Mouse (Mus musculus) retina, adult 2 months (tissue): Measurements from ENCODE around the gene Gucy2g.
"Not testable (repeated sequence)": the region's sequence is repeated elsewhere in the genome, so short reads cannot be mapped to it uniquely, and the experiment has no call there.

Experiments
- DNase-seq: peaks from one replicate; pipeline ENCODE4 v3.0.0-alpha.2; 2012; ENCODE audit warnings: low read depth, low spot score

The Gucy2g gene

DNA sequence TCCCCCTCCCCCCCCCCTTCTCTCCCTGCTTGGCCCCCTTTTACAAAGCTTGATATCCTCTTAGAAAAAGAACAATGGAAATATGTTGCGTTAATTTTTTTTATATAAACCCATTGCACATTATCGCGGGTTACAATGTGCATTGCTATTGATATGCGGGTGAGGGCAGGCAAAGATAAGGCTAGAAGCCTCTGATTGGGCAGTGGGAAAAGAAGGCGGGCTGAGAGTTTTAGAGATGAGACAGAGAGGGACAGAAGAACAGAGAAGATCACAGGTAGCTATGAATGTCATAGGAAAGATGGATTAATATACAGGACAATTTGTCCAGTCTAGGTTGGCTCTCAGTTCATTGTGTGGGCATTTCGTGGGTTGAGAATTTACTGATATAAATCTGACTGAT, 33.8 kb downstream of the Gucy2g start:
- DNase-seq = no peak

DNA sequence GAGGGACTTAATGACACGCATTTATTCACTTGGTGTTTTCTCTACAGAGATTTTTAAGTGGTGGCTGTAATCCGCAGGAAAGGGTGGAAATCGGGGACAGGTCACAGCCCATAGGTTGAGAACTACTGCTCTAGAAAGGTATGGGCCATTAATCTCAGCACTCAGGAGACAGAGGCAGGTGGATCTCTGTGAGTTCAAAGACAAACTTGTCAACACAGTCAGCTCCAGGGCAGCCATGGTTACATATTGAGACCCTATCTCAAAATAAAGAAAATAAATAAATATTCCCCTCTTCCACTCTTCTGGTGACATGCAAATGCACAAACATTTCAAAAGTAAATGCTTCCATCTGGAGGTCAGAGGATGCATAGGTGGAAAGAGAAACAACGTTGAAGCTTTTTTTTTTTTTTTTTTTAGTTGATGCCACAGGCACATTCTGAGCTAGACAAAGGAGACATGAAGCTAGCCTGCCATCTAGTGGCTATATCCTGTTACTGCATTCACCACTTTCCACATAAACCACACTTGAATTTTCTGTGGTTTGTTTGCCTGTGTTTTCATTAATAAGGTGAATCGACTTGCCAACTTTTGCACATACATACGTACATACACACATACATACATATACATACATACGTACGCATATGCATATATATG, 34.4 kb downstream of the Gucy2g start:
- DNase-seq = peak; percentile 45

DNA sequence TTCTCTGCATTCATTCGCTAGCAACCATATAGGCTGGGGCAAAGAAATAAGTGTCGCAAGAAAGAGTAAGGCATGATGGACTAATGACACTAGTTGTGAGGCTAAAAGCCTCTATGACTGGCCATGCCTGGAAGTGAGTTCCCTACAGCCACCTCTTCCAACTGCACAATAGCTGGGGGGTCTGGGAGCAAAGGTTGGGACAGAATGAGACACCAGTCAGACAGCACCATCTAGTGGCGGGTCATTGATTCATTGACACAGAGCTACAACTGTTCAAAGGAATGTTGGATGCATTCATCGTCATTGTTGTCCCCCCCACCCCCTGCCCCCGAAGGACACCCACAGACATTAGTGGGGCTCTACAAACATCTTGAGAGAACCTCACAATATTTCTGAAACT, 42.7 kb downstream of the Gucy2g start:
- DNase-seq = peak; percentile 44

DNA sequence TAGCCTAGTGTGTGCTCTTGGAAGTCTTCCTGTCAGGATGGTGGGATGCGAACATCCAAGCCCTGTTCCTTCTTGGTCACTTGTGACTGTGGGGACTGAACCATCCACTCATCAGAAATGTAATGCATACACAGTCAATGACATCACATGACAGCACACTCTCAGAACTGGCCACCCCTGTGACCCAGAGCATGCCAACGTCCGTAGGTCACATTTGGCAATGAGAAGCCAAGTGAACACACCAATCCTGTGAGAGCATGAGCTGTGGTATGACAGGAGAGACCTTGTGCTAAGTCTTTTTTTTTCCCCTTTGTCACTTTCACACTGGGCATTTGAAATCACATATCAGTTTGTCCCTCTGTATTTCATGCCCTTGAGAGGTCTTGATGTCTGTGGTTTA, 45.5 kb downstream of the Gucy2g start:
- no peak for DNase-seq

DNA sequence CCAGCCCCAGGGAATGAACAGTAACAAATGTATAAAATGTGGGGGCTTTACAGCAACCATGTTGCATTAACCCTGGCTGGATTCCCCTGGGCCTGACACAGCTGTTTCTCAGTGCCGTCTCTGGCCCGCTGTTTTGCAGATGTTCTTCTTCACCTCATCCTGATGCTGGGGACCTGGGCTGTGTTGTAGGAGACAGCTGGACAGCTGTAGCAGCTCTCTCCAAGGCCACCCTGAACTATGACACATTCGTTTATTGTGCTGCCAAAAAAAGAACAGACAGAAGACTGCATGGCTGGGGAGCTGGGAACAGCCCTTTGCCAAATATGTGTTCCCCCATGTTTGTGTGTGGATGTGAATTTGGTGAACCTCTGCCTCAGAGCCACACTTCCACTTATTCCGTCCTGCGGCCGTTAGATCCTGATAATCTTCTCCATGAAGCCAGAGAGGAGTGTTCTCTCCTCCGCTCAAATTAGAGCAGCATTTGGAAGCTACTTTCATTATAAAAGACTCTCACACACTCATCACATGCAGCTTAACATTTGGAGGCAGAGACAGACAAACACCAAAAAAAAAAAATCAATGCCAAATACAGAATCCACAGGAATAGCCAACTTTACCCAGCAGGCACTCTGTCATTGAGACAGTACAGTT, 46.4 kb downstream of the Gucy2g start:
- no peak for DNase-seq

DNA sequence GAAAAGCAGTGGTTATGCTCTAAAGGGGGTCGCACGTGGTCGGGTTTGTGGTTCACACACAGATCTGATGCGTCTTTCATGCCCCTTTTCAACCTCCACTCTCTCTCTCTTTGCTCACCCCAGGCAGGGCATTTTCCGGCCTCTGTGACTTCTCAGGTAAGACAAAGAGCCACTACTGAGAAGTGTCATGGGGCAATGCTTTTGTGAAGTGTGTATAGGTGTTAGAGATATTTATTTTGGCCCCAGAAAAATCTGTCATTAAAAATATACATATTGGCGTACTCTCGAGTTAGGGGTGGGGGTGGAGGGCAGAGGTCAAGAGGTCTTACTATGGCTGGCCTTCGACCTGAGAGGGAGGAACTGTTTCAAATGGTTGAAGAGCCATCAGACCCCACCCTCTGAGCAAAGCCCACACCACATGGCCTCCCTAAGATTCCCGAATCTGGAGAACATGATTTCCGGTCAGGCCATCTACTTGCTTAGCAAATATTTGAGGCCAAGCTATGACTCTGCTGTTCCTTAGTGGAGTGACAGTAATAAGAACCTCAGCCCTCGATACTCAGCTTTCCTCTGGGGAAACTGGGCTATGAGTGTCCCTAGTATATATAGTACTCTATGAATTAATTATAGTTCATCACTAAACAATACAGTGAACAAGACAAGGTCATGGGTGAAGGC, 47.2 kb downstream of the Gucy2g start:
- no peak for DNase-seq

DNA sequence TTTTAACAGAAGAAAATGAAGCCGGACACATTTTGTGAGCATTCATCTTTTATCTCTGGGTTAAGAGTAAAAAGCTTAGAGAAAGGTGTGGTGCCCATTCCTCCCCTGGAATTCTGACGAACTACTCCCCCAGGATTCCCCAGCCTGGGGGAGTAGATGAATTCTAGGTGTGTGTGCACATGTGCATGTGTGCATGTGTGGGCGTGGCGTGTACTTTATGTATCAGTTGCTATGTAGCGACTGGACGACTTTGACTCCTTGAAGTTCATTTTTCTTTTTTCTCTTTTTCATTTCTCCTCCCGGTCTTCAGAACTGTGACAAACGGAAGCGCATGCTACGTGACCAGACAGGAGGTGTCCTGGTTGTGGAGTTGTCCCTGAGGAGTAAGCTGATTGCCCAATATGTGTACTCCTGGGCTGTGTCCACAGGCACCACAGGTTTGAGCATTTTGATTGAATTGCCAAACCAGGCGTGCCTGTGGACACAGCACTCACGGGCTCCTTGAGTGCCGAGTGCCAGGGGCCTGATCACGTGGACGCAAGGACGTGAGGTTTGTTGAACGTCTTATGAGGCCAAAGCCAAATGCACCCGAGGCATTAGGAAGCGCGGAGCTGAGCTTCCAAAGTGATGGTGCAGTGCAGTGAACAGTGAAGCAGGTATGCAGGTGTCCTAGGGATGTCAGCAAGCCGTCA, 48.6 kb downstream of the Gucy2g start:
- no peak for DNase-seq

DNA sequence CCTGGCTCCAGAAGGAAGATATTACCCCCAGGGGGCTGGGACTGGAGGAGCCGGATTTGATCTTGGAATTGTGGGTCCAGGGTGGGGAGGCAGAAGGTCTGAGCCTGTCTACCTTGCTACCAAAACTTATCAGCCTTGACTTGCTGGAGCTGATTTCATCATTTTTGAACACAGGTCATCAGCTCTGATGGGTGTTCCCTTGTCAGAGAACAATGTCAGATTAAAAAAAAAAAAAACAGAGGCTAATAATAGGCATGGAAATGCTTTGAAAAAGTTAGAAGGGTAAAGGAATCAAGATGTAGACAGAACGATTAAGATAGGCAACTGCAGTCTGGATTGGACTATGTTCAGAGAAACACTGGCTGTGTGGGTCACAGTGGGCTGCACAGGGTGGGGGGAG, 49.4 kb downstream of the Gucy2g start:
- no peak for DNase-seq

DNA sequence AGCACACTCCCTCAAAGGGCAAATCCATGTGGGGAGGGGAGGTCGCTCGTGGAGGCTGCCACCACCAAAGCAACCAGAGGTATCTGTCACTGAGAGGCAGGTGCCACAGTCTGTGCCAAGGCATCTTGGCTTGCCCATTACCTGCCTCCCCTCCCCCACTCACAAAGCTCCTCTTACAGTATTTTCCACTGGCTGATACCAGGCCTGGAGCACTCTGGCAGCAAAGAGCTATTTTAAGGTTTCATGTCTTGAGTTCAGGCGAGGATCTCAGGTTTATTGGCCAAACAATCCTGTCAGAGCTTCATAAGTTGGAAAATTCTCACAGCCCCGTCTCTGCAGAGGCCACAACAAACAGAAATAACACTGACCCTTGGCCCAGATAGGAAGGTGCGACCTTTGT, 51.0 kb downstream of the Gucy2g start:
- DNase-seq = no peak

DNA sequence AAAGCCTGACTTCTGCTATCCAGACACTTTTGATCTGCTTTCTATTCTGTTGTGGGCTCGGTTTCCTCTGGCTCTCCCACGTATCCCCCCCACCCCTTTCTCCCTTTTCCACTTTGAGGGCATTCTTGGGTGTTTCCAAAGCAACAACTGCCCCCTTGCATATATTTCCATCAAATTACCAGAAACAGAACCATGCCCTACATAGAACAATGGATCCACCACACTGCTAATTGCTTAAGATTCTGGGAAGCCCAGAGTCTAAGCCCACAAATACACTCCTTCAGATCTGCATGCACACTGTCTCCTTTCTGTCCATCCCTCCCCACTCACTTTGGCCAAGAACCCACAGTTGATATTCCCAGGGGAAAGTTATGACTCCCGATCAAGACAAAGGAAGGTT, 55.4 kb downstream of the Gucy2g start:
- DNase-seq = no peak

DNA sequence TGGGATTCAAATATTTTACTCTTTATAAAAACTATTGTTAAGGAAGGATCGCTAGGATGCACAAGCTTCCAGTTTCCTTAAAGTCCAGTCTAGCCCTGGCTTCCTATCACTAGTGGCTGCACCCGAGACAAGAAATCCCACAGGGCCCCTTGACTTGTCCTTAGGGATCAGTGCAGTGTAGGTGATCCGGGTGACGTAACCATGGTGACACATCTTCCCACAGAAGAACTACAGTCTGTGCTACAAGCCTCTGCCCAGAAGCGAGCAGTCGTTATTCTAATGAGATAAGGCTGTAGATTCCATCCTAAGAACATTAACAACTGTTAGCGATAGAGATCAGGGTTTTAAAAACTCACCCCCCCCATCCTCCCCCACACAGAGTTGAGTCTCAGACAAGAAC, 56.0 kb downstream of the Gucy2g start:
- no peak for DNase-seq

DNA sequence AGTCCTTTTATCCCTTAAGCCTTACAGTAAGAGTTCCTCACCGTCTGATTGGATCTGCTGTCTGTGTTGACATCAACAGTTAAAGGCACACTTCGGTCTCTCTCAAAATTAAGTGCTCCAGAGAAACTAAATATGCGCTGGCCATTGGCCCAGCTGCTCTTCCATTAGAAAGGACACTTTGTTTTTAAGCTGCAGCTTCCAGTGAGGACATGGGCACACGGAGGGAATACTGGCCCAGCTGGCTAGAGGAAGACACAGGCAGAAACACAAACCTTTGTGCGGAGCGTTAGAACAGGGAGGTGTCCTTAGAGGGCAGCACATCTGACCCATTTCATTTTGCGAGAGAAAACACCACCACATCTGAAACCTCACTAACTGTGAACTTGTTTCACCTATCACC, 56.6 kb downstream of the Gucy2g start:
- no peak for DNase-seq

DNA sequence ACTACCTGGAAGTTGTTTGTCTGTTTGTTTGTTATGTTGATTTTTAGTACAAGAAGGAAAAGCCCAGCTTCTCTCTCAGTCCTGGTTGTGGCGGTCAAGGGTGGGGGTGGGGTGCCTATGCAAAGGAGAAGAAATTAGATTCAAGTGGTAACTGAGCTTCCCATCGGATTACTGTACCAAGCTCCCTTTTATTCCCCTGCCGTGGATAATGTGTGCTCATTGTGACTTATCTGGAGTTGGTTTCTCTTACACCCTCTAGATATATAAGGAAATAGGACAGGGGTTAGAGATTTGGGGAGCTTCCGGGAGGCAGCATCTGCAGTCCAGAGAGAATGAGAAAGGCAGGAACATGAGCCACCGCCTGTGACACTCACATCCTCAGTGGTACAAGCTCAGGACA, 60.6 kb downstream of the Gucy2g start, which contains the start of gene Tectb:
Gene Tectb, plus strand, starts transcription at position 301 of the 400 bp plus-strand sequence.
- no peak for DNase-seq

DNA sequence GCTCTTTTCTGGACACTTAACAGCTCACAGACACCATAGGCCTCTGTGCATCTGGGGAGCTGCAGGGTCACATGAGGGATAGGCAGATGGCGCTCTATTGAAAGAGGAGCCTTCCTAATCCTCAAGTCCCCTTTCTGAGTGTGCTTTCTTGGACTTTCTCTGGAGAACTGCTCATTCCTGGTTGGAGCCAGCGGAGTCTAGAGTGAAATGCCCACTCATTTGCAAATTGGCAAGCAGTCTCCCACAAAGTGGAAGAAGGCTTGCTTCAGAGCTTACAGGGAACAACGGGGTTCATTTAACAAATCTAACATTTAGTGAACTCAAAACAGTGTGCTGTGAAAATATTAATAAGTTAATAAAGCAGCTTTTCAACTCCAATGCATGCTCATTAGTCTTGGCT, 63.9 kb downstream of the Gucy2g start:
- DNase-seq = no peak

DNA sequence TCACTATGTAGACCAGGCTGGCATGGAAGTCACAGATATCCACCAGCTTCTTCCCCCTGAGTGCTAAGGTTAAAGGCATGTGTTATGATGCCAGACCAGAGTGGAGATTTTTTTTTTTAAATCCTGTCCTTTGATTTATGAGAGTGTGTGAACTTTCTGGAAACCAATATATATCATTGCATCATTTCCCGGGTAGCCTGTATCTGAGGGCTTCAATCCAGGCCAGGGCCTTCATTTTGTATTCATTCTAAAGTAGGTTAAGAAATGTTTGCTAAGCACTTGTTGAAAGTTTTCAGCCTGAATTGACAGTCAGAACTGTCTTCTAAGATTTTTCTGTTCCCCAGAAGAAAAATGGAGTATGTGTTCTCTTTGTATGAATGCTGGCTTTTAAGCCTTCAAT, 69.5 kb downstream of the Gucy2g start:
- no peak for DNase-seq

DNA sequence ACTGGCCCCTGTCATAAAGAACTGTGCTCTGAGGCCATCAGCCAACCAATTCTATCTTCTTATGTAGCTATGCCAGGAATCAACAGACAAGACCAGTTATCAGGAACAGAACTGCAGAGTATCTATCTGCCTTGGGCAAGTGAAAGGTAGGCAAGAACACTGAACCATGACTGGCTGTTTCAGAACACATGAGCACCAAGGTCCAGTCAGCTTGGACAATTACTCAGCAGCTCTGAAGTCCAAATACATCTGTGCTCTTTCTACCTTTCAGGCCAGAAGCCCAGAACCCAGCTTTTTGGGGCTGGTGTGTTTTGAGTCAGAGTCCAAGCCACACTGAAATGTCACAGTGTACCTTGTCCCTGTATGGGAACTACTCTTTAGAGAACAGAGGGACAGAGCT, 70.6 kb downstream of the Gucy2g start:
- DNase-seq = no peak

DNA sequence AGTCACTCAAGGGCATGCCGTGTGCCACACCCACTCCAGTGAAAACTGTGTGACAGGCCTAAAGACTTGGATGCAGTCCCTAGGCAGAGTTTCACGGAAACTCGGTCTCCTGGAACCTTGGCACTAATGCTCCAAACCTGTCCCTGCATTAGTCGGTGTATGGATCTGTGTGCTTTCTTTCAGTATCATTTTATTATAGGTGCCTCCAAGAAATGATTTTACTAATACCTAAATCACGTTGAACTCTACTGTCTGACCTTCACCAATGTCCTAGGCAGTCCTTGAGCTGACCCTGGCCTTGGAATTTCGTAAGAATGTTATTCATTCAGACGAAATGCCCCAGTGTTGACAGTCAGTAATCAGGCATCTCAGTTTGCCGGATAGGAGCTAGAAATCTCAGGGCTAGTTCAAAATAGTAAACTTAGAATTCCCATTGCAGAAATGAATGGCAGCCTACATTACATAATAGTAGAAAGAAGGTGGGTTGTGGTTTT, 71.8 kb downstream of the Gucy2g start:
- DNase-seq = not testable (repeated sequence)

DNA sequence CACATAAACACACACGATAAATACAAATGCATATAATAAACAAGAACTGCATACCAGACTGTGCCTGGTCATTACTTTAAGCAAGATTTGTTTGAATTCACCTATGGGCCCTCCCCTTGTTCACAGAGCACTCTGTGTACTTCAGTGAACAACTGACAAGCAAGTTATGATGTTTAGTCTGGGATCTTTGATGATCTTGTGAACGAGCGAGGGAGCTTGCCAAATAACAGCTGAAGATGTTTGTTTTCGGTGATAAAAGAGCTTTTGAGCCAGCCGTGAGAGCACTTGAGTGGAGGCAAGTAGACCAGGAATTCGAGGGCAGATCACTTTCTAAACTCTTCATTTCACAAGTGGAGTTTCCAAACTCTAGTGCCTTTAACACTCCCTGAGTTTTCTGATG, 72.7 kb downstream of the Gucy2g start:
- no peak for DNase-seq

DNA sequence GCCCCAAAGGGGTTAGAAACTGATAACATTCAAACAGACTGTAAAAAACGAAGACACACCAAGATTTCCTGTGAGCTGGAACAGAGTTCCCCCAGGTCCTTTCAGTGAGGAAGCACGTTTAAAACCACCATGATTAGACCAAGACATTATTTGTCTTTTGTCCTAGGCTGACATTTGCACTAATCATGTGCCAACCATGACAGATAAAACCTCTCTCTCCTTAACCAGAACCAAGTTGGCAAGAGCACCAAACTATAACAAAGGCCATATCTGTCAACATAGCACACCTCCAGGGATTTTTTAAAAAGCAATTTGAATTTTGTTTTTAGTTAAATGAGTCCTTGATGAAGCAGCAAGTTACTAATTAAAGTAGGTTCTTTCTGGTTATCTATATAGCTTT, 73.3 kb downstream of the Gucy2g start:
- no peak for DNase-seq

DNA sequence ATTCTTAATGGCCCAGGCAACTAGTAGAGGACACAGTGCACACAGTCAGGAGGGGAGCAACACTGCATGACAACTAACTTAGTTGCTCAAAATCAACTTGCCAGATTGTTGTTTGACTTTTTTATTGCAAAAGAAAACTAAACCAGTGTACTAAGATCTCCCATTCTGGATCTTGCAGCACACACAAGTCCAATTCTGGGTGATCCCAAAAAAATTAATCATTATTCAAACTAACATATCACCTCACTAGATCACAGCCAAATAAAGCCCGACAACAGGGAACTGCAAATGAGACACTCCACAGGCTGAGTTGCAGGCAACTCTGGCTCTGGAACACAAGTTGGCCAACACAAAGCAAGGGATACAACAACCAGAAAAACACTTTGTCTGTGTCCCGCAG, 74.3 kb downstream of the Gucy2g start:
- DNase-seq = no peak

DNA sequence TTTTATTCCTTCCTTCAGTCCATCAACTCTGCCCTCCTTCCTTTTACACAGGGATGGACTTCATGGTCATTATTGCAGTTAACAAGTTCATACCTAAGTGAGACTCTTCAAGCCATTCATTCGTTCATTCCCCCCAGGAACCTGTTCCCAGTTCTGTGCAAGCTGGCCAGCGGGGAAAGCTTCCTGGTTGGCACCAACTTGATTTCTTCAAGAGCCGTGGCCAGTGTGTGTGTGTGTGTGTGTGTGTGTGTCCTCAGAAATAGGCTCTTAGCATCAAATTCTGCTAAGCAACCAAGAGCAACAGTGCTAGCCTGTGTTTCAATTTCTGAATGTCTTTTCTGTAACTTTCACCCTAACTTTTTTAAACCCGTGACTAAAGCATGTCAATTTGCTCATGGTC, 75.1 kb downstream of the Gucy2g start:
- no peak for DNase-seq

DNA sequence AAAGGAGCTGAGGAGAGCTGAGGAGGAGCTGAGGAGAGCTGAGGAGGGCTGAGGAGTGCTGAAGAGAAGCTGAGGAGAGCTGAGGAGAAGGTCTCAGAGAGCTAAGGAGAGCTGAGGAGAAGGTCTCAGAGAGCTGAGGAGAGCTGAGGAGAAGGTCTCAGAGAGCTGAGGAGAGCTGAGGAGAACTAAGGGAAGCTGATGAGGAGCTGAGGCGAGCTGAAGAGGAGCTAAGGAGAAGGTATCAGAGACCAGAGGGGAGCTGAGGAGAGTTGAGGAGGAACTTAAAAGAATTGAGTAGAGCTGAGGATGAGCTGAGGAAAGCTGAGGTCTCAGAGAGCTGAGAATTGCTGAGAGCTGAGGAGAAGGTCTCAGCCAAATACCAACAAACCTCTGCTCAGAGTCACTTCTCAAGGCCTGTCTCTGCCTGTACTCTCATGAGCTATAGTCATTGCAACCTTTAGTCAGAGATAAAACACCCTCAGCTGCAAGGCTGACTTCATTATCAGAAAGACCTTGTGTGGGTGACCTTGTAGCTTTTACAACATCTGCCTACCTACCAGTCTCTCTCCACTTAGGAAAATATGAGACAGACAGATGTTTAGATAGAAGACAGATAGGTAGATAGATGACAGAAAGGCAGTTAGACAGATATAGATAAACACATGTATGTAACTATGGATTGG, 75.7 kb downstream of the Gucy2g start:
- no peak for DNase-seq
